Mouse (Mus musculus) skeletal muscle tissue, adult 2 months (tissue): ENCODE data around the gene Atxn7.
"Not testable (repeated sequence)": the region's sequence is repeated elsewhere in the genome, so short reads cannot be mapped to it uniquely, and the experiment has no call there.

Source experiments
- DNase-seq: peaks from one replicate; pipeline ENCODE4 v3.0.0-alpha.2; 2012; ENCODE audit warnings: low read depth, low spot score

Gene Atxn7

GRCm38 (mm10) chr14:13982174-13982573 is 20.9 kb downstream of the Atxn7 start:
- DNase-seq = no peak

DNA sequence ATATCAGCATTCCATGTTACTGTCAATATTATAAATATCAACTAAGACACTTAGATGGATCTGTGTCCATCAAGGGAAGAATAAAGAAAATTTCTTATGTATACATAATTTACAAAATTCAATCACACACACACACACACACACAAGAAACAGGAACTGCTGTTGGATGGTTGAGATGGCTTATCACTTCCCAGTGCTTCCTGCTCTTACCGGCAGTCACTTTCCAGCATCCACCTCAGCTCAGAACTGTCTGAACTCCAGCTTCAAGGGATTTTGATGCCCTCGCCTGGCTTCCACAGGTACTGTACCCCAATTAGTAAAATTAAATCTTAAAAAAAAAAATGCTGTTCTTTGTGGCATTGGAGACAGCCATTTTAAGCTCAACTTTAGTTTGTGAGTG is 27.2 kb downstream of the Atxn7 start:
- no peak for DNase-seq

DNA sequence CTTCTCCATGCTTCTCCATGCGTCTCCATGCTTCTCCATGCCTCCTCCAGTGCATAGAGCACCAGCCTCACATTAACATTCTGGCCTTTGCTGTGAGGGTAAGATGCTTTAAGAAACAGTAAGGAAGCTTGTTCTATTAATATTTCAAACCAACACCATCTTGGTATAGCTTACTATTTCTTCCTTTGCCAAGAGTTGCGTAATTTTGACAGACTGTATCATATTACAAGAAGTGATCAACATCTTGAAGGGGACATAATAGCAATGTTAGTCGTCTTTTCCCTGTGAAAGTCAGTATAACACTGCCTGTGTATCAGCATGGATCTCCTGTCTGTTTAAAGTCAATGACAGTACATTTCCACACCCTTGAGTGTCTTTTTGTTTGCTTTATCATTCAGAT is 29.5 kb downstream of the Atxn7 start:
- no peak for DNase-seq

GRCm38 (mm10) chr14:13995206-13996097 is 34.2 kb downstream of the Atxn7 start:
- no peak for DNase-seq

GRCm38 (mm10) chr14:14002771-14003170 is 41.5 kb downstream of the Atxn7 start:
- no peak for DNase-seq

- no peak for DNase-seq
Measured at GRCm38 (mm10) chr14:14009712-14010111, 48.5 kb downstream of the Atxn7 start.

- peak; percentile 87 for DNase-seq
Measured at GRCm38 (mm10) chr14:14012383-14013251, 51.4 kb downstream of the Atxn7 start.

DNA sequence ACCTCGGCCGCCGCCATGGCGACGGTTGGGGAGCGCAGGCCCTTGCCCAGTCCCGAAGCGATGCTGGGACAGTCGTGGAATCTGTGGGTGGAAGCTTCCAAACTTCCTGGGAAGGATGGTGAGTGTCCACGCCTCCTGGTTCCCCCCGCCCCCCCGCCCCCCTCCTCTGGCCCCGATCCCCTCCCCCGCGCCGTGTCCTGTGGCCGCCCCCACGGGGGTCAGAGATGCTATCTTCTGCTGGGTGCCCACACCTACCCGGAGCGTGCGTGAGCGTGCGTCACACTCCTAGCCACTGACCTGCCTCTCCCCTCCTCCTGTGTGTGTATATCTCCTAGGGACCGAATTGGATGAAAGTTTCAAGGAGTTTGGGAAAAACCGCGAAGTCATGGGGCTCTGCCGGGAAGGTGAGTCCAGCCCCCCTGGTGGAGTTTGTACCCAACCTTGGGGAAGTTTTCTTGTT is 52.0 kb downstream of the Atxn7 start:
- DNase-seq = peak; percentile 6

DNA sequence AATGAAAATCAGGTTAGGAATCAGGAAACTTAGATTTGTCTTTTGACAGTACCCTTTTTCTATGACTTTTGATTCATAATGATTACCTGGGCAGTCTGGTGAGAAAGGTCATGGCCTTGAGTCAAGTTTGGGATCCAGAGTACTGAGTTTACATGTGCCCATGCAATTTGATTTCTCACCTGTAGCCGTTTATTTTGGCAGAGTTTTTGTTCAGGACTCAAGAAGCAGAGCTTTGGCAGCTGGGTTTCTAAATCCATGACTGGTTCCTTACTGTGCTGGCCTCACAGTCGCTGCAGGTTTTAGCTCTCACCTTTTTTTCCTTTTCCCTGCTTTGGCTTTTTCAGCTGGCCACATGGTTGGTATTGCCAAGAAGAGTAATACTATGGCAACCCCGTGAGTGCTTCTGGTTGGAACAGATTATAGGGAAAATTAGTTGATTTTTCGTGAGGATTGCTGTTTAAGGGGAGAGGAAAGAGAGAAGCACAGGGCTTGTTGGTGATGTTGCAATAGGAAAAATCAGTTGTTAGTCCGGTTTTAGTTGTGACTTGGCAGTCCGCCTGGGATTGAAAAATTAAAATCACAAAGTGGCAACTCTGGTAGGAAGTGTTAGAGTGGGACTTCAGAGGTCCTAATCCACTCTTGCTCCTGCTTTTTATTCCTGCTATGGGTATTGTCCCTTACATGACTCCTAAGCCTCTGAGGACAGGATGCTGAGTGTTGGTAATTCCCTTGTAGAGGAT is 53.6 kb downstream of the Atxn7 start:
- no peak for DNase-seq

DNA sequence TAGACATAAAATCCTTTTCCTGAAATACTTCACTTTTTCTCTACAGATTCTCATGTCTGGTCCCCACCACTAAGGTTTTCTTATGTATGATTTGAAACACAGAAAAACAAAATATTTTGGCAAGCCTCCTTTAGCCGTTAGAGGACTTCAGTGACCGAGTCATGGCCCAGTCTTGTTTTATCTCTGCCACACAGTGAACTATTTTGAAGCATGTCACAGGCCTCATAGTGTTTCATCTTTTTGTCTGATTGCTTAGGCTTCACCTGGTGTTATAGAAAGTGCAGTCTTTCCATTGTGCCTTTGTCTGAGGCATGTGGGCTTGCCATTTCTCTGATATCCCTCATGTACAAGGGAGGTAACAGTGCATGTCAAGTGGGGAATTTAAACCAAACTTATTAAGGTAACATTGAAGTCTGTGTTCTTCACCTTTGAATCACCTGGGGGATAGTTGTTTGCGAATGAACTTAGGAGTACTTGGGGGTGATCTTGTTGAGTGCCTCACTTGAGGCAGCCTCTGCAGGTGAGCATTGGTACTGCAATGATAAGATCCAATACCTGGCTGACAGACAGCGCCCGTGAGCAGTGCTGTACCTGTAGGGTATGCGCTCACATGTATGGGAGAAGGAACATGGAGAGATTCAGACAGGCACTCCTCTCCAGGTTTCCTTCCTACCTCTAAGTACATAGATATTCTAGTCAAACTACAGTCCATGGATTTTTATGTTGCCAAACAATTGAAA is 58.1 kb downstream of the Atxn7 start:
- no peak for DNase-seq

DNA sequence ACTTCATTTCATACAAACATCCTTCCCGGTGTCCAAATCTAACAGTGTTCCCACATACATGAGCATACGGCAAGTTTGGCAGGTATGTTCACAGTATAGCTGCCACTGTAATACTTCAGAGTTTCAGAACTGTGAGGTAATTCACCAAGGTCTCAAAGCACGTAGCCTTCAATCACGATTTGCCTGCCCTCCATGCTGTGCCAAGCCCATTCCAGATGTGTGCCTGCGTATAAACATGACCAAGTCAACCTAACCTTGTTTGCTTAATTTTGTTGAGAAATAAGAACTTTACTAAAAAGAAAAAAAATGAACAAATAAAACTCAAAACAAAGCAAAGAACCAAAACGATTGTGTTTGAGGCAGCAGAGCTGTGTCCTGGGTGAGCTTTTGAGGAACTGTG is 60.0 kb downstream of the Atxn7 start:
- DNase-seq = no peak

DNA sequence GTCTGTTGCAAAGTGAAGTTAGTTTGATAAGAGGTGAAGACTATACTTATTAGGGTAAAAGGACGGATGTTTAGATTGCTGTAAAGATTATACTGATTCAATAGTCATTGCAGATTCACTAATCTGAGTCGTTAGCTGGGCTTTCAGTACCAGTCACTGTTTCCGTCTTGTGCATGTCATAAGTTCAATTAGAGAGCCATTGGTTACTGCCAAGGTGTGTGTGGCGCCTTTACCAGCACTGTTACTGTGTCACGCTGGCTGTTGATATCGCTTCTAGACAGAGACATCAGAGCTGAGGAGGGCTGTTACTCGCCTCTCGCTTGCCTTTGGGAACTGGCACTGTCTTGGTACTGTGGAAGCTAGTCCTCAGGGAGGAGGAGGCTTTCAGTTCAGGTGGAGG is 64.6 kb downstream of the Atxn7 start:
- no peak for DNase-seq

- DNase-seq = no peak
Measured at GRCm38 (mm10) chr14:14030621-14031020, 69.4 kb downstream of the Atxn7 start.

- no peak for DNase-seq
Measured at GRCm38 (mm10) chr14:14032842-14033241, 71.6 kb downstream of the Atxn7 start.

DNA sequence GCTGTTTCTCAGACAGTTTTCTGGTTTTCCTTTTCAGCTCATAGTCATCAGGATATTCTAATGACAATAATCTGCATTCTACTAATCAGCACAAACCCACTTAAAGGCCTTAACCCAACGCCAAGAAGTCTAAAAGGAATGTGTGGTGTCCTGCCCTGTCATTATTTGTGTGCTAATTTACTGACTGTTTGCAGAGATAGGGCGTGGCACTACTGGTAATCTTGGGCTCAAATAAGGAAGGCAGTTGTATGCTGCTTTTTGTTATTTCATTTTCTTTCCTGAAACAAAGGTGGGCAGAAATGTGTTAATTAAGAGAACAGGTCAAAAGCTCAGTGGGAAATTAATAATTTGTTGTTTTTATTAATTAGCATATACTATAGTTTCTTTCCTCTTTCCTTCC is 75.1 kb downstream of the Atxn7 start:
- DNase-seq = no peak

DNA sequence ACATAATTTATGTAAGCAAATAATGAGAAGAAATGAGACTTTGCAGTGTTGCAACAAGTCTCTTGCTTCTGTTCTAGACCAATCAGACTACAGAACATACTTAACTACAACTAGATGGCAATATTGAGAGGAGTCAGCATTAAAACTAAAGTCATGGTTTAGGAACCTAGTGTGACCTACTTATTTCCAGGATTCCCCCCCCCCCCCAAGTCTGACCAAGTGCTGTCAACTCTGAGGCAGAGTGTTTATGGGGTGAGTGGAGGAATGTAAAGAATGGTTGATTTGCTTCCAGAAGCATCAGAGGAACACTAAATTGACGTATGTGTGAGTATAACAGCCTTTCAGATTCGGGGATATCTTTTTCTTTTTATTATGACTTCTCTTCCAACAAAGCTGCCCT is 77.0 kb downstream of the Atxn7 start:
- no peak for DNase-seq

DNA sequence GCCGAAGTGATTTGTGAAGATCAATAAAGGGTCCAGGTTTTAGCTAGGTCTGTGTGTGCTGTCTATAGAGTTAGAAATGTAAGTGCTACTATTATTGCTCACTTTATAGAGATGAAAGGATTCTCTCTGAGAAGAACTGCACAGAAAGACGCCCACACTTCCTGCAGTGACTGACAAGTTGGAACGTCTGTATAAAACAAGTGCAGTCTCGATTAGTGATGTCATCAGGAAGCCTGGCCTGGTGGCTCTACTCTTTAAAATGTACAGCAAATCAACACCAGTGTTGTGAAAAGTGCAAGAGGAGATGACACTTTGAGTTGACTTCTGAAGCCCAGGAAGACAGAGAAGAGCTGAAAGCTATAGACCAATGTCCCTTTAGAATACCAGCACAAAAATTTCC is 81.1 kb downstream of the Atxn7 start:
- DNase-seq = no peak

- DNase-seq = no peak
Measured at GRCm38 (mm10) chr14:14054386-14054785, 93.1 kb downstream of the Atxn7 start.

GRCm38 (mm10) chr14:14059606-14060005 is 98.4 kb downstream of the Atxn7 start:
- not testable (repeated sequence) for DNase-seq

DNA sequence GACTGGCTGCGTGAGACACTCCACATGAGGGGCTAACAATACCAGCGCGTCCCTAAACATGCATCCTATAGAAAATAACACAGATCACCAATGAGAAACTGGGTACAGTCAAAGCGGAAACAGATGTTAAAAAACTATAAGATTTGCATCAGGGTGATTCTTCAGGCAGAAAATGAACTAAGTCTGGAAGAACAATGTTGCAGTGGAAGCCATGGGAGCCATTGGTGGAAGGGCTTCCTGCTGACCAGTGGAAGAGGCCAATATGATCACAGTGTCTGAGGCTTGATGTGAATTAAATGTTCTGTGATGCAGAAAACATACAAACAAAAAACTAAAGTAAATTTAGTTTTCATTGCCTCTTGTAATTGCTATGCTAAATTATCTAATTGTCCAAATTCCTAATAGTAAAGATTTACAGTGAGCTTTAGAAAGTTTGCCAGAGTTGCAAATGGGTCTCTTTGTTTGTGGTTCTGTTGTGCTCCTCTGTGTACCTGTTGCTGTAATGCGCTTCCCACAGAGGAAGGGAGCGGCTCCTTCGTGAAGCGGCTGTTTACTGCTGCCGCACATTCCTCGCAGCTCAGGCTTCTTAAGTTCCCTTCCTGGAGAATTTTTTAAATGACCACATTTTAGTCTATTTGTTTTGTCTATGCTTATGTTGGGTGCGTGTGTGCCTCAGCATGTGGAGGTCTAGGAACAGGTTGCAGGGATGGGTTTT is 101.4 kb downstream of the Atxn7 start:
- DNase-seq = no peak
